Mouse (Mus musculus): ENCODE measurements around the gene Rps27l.
"Not testable (repeated sequence)": the region's sequence is repeated elsewhere in the genome, so short reads cannot be mapped to it uniquely, and the experiment has no call there.

The Rps27l gene

DNA sequence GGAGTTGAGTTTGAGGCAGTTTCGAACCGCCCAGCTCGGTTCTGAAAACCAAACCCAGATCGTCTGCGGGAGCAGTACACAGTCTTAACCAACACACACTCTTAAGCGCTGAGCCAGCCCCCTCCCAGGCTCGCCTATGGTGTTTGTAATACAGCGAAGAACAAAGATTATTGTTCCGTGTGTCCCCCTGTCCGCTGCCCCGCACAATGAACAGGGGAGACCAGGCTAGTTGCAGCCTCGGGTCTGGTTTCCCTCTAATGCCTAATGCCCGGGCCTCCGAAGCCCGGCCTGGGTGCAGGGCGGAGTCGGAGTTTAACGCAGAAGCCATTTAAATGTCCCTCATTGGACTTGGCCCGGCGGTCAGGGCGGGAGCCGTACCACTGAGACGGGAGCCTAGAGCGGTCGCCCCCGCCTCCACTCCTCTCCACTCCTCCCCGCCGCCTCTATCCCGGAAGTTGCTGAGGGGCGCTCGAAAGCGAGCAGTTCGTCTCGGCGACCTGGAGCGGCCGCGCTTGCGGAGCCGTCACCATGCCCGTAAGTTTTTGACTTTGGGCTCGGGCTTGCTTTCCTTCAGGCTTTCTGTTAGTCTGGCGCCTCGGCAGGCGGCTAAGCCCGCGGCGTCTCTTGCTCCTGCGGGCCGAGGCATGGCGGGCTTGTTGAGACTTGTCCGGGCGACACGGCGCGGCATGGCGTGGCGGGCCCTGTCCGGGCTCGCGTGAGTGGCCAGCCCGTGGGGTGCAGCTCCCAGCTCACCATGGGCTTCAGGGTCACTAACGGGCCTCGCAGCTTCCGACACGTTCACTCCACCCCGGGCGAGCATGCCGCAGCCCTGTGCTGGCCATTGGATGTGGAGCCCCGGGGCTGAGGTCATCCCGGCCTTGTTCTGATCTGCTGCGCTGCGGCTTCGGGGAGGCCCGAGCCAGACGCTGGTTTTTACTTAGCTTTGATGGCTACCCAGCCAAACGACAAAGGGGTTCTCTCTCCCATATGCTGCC lies at the start of gene Rps27l:
TSS of gene Rps27l (plus strand) at position 440 of the 995 bp plus-strand sequence.
- DNase-seq: peak; percentile 93

DNA sequence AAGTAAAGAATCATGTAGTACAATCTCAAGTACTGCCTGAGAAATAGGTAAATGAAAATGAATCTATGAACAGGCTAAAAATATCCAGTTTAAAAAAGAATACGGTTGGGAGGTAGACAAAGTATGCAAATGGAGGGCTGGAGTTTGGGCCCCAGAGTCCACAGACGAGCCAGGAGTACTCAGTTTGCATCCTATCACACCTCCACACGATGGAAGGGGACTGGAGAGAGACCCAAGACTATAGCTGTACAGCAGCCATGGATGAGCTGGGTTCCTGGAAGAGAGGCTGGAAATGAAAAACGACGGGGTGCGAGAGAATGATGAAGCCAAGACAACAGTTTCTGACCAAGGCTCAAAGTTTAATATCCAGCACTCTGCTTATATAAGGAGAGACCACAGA lies 48.9 kb upstream of the Rps27l start:
- DNase-seq: no peak

DNA sequence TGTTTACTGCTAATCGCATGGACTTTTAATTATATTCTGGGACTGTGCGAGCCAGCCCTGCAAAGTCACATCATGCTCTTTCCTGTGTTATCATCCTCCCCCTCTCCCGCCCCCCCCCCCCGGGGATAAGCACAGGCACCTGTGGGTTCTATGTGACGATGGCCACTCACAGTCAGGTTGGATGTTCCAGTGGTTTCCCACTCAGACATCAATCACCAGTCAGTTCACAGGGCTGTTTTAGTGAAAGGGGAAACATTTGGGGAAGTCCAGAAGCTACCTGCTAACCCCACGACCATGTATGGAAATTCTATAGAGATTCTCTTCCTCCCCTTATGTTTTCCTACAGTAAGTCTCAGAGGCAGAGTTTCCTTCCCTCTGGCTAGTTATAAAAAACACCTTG lies 48.0 kb upstream of the Rps27l start:
- DNase-seq: no peak

DNA sequence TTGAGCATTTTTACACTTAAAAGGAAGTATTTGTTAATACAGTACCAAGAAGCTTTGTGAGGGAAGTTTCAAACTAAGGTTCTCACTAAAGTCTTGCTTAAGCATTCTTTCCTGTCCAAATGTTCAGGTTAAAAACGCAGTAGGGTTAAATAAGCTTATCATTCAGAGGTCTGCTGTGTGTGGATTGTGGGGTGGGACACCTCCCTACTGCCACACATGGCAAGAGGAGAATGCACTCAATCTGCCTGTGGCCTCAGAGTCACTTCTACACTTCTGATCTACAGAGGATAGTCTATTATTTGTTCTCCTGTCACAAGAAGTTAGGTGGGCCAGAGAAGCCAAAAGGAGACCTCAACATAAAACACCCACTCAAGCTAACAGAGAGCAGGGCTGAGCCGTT lies 46.8 kb upstream of the Rps27l start:
- no peak for DNase-seq

DNA sequence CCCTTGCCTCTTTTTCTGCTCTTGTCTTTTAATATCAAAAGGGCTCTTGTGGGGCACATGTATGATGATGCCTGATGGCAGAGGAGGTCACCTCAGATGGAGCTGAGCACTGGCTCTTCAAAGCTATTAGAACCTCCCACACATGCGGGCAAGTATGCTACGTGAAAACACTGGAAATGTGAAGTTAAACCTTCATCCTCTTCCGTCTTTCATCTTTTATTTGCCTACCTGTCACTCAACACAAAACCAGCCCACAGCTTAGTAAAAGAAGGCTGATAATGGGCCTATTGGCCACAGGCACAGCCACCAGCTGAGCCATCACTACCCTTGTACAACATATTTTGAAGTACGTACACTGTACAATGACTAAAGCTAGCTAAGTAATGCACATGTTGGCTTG lies 46.4 kb upstream of the Rps27l start:
- DNase-seq: no peak

DNA sequence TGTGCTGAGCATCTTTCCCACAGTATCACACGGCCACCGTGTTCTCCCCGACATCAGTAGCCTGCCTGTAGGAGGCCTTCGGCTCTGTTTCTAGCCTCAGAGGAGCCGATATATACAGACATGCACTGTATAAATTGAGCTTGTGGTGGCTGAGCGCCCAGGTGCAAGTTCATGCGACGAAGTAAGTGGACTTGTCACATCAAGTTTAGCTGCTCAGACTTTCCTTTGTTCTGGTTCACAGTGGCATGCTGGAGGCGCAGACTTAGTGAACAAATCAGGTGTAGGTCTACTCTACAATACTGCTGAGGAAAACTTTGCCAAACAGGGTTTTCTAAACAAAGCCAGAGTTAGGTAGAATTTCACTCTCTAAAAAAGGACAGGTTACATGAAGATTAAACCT lies 39.9 kb upstream of the Rps27l start:
- DNase-seq: no peak

DNA sequence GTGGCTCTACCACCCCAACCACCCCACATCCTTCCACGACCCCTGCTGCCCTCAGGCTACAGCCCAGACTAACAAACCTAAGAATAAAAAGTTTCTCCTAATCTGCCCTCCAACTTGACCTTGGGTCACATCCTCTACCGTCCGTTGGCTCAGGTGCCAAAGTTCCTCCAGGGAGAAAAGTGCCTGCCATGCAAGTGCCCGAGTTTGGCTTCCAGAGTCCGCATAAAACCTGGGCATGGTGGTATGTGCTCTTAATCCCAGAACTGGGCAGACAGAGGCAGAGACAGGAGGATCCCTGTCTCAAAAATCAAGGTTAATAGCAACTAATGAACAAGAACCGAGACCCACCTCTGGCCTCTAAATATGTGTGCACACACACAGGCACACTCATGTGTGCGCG lies 38.8 kb upstream of the Rps27l start:
- no peak for DNase-seq

DNA sequence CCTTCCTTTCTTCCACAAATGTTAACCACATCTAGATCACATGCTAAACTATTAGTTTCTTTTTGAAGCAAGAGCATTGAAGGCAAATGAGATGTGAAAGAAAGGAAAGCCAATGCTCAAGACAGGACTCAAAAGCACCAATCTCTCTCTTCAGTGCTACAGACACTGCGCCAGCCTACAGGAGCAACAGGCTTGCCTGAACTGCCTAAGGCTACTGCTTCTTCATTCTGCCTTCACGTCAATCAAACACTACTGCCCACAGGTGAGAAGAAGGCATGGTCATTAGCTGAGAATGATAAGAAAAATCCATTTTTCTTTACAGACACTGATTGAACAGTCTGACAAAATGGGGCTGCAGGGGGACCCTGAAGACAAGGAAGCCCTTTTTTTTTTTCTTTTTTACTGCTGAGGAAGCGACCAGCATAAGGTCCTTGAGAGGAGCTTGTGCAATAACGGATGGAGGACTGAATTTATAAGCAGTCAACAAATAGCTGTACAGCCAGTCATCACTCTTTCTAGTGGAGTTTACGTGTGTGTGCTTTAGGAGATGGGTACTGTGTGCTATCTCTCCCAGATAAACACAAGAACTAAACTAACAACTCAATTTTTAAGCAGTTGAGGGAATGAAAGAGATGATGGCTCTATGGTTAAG lies 38.0 kb upstream of the Rps27l start:
- DNase-seq: no peak

DNA sequence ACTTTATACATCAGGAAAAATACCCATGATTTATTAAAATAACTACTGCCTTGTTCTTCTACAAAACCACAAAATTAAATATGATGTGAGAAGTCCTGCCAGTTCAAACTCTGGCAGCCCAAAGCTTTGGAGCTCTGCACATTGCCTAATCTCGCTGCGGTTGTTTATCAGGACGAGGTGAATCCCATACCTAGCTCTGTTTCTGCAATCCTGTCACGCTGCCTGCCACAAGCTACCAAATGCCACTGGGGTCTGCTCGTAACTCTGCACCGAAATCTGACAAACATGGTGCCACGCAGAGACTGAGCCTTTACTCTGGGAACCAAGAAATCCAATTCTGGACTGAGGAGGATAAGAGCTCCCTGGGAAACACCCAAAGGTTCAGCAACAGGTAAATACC lies 36.0 kb upstream of the Rps27l start:
- DNase-seq: no peak

DNA sequence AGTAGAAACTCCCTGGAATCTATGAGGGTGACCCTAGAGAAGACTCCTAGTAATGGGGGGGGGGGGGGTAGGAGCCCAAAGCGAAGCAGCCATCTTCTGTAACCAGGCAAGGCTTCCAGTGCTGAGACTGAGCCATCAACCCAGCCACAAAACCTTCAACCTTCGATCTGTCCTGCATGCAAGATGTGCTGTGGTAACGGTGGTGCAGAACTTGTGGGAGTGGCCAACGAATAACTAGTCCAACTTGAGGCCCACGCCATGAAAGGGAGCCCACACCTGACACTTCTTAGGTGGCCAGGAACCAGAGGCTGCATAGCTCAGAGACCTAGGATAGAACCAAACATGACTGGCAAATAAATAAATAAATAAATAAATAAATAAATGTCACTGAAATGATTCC lies 35.2 kb upstream of the Rps27l start:
- DNase-seq: no peak

DNA sequence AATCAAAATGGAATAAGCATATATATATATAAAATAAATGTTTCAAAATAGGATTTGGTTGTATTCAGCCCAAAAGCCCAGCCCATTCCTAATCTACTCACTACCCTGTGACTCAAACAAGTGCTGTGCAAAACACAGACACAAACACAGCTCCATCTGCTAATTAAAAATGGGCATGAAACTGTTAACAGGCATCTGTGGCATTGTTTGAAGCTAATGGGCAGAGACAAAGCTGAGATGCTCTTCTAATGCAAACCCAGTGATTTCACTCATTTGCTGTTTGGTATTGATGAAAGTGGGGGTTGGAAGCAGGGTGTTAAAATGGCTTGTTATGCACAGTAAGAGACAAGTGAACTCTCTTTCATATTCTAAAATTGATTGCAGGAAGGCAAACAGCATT lies 33.6 kb upstream of the Rps27l start:
- DNase-seq: no peak

DNA sequence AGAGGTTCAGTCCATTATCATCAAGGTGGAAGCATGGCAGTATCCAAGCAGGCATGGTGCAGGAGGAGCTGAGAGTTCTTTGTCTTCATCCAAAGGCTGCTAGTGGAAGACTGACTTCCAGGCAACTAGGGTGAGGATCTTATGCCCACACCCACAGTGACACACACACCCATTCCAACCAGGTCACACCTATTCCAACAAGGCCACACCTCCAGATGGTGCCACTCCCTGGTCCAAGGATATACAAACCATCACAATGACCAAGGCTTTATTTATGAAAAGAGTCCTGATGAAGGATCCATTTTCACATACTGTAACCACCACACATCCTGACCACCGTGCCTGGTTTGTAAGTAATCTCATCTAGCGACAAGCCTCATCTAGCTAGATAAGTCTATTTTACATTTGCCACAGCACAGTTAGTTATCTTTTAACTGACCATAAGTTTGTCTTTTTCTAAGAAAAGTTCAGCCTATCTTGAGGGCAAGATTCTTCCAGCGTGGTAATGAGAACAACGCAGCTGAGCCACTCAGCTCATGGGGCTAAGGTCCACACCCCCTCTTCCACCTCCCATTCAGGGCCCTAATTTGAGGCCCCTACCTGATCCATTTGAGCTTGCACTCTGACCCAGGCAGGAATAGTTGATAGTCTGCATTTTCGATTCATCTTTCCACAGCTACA lies 32.5 kb upstream of the Rps27l start:
- DNase-seq: not testable (repeated sequence)

DNA sequence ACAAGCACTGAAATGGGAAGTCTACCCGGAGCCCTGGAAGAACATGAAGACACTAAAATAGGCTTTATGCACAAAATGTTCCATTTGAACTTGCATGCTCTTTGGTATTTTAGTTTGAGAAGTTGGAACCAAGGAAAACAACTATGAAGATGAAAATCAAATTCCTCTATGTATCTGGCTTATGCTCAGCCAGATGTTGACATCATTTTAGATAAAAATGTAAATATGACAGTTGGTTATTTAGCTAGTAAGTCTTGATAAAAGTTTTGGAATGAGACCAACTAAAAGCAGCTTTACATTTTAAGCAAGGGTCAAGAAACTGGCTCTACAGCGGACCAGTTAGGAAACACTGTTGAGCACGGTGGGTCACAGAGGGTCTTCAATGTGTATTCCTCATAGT lies 31.3 kb upstream of the Rps27l start:
- no peak for DNase-seq

DNA sequence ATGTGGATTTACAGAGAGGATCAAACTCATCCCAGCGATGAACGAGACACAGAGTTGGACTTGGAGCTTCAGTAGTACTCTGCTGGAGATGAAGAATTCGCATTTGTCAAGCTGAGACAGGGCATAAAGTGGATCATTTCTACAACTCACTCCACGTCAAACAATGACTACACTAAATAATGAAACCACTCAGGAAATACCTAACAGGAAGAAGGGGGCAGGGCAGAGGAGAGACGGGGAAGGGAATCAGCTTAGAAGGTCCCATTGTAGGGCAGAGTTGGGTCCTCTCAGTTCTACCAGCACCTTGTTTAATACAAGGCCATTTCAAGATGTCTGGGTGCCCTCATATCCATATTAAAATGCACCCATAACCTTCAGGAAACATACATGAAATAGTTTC lies 30.5 kb upstream of the Rps27l start:
- peak; percentile 45 for DNase-seq

DNA sequence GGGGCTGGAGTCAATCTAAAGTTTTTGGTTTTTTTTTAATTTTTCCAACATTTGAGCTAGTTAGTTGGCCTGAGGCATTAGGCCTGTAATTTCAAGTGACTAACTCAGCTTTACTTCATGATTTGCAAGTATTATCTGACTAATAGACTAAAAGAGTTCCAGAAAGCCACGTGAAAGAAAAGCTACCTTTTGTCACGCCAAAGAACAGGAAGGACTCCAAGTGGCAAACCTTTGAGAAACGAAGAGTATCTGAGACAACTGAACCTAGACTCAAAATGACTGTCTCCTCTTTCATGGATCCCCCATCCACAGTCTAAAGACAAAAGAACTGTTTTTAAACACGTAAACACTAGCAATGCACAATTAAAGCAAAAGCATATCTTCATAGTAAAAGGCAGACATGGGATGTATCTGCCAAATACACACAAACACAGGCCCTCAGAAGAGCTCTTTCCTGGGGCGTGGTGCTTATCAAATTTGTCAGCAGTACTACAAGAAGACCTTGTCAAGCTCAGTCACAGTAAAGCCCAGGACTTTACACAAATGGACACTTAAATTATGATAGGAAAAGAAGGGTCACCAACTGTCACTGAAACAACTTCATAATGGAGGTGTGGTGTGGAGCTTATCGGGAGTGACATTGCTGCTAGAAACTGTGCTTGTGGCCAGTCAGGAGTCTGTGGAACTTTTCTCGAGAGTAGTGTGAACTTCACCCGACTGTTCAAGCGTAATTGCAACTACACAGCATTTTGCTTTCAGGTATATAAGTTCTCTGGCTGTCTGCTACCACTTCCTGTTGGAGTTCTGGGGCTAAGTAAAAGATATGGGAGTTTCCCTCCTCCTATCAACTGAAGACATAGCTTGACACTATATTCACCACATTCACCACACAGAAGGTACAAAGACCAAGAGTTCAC lies 29.8 kb upstream of the Rps27l start:
- peak; percentile 33 for DNase-seq

DNA sequence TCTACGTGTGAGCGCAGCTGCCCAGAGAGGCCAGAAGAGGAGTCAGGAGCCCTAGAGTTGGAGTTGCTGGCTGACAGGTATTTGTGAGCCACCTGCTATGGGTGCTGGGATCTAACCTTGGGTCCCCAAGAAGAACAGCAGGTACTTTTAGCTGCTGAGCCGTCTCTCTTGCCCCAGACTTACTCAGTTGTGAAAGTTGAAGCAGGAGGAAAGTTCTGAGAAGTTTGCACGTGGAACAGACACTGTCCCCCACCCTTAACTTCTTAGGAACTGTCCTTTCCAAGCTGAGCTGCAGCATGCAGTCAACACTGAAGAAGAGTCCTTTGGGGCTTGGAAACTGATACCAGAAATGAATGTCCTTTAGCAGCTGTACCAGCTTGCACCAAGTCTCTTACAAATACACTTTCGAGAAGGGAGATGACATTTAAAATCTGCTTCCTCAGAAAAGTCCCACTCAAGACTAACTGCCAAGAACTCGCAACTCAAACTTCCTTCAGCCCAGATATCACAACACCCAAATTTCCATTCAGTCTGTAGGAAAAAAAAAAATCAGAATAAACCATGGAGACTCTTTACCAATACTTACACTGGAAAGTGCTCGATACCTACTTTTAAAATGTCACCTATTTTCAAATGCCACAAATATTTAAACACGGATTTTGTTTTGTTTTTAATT lies 28.5 kb upstream of the Rps27l start:
- DNase-seq: no peak

DNA sequence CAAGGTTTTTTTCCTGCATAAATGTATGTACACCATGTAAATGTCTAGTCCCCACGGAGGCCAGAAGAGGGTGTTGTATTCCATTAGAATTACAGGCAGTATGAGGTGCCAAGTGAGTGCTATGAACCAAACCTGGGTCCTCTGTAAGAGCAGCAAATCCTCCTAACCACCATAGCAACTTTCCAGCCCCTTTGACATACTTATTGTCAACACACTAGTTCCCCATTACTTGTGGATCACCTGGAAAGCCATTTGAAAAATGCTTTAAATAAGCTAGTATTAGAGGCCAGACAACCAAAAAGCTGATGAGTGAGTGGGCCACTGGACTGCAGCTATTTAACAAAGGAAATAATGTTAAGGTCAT lies 28.0 kb upstream of the Rps27l start:
- DNase-seq: no peak

DNA sequence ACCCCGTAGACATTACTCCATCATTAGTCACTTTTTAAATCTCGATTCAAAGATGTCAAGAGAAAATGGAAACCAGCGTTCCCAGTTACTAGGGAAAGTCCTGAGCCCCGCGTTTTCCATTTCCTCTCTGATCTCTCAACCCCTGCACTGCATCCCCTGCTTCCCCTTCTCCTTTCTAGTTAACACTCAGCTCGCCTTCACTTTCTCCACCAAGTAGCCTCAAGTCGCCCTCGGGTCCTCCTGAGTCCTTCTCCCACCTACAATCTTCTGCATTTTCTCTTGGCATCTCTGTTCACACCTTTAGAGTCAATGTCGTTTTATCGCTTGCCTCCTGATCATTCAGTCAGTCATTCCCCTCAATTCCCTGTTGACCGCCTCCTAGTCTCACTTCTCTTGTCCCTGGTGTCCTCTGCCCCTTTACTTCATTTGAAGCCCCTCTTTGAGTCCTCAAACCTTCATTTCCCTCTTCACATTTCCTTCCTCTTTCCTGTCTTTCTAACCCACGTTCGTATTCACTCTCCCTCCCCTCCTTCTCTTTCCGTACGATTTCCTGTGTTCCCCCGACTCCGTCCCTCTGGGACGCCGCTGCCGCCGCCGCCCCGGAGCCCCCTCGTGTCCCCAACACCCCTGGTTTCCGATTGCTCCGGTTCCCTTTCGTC lies 27.1 kb upstream of the Rps27l start:
- no peak for DNase-seq

DNA sequence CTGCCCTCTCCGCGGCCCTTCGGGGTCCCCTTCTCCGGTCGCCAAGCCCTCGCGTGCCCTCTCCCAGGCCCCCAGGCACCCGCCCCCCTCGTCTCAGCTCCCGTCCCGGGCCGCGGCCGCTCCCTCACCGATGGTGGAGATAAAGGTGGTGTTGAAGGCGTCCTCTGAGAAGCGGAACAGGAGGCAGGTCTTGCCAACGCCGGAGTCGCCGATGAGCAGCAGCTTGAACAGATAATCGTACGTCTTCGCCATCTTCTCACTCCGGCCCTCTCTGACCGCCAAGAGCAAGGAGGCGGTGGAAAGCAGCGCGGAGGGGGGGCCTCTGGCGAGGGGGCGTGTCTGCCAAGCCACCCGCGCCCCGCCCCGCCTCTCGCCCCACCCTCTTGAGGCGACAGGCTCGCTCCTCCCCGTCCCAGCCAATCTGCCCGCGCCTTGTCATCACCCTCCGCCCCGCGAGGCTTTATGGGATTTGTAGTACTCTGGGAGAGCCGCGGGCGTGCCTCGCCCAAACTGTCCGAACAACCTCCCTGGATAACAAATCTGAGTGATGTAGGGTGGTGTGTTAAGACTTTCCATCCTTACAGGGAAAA lies 26.4 kb upstream of the Rps27l start, which contains the start of gene Rab8b:
TSS of gene Rab8b (minus strand) at position 306 of the 590 bp plus-strand sequence.
- DNase-seq: peak; percentile 97

DNA sequence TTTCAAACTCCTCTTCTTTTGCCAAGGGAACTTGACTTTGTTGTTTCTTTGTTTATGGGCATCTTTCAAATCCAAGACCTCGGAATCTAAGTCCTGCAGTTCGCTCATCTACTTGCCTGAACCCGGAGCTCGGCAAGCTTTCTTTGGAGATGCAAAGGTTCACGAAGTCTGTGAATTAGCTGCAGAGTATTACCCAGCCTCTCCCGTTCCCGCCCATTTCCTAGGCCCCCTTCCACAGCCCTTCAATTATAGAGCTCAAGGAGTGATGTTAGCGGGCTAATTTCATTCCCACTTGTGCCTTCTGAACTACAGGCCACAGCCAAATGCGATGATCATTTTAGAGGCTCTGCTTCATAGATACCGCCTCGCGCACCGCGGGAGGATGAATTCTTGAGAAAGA lies 25.9 kb upstream of the Rps27l start:
- DNase-seq: peak; percentile 32
